Mouse (Mus musculus) ES-Bruce4 (cell line): ENCODE results near the gene Rab40c.

Experiments
- CTCF ChIP-seq: IDR thresholded peaks from one replicate; pipeline ENCODE4 v1.8.1; 2011; ENCODE audit warnings: low read depth, low read length
- POLR2A ChIP-seq: IDR thresholded peaks from one replicate; pipeline ENCODE4 v1.8.1; 2011; ENCODE audit warnings: low read length; ENCODE audit not compliant: insufficient read depth

DNA sequence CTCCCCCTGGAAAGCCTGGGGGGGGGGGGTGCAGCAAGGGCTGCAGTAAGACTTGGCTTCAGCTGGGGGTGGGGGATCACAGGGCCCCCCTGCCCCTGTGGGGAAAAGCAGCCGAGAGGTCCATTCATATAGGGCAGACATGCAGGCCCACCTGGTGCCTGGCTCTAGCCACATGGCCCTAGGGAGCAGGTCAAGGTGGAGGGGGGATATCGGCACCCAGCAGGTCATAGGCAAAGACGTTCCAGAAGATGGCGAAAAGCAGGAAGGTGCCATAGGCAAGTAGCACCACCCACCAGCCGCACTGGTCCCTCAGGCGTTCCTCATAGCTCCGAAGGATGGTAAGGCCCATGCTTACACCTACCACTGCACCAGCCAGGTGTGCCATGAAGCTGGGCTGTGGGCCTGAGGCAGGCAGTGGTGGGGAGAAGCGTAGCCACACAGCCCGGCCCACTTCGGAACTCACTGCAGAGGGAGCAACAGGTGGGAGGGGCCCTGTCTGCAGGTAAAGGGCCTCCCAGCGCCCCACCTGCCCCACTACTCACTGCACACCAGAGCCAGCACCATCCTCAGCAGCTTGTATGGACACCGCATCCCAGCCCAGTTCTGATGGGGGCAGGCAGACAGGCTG, 84.8 kb downstream of the Rab40c start:
- TF ChIP-seq POLR2A (no peak), CTCF (no peak)
